Mouse (Mus musculus) megakaryocyte, embryonic 14.5 days (primary cell): ENCODE data around the gene Fam151a. TPM values are rescaled to one million over a fixed set of nuclear protein-coding genes. Genes with fewer than 3 reads are reported as not detected.
"Not testable (repeated sequence)": the region's sequence is repeated elsewhere in the genome, so short reads cannot be mapped to it uniquely, and the experiment has no call there.

Source experiments
- H3K27me3 ChIP-seq: replicated peaks from 2 replicates; pipeline ENCODE3; 2012; ENCODE audit warnings: inconsistent platforms
- H3K36me3 ChIP-seq: replicated peaks from 2 replicates; pipeline ENCODE3; 2012; ENCODE audit warnings: low read length, inconsistent platforms, mixed read lengths
- H3K4me1 ChIP-seq: 2 replicates; pipeline ENCODE4 v1.6.1; 2012; ENCODE audit warnings: inconsistent platforms
- H3K4me3 ChIP-seq: replicated peaks from 2 replicates; pipeline ENCODE3; 2012; ENCODE audit warnings: moderate library complexity, mild to moderate bottlenecking, inconsistent platforms
- H3K9me3 ChIP-seq: 2 replicates; pipeline ENCODE4 v1.6.1; 2012; ENCODE audit warnings: inconsistent platforms
- FLI1 ChIP-seq: IDR thresholded peaks from 2 replicates; pipeline ENCODE4 v1.6.1; 2012; ENCODE audit warnings: low read length, inconsistent platforms, mixed read lengths
- GATA1 ChIP-seq: IDR thresholded peaks from 3 replicates; pipeline ENCODE4 v1.6.1; 2012; ENCODE audit warnings: mixed read lengths, low read length, inconsistent platforms, borderline replicate concordance
- polyA plus RNA-seq: library from polyadenylated mRNA; stranded (reverse); fragments of >175 nt; gene quantifications from 2 replicates; pipeline ENCODE4 v1.2.3, GENCODE M21; 2012; ENCODE audit warnings: low replicate concordance; ENCODE audit not compliant: insufficient read depth

The Fam151a gene
- polyA plus RNA-seq, 1 experiment, result not detected

- no peaks in the 10 kb centered on the region for H3K36me3 ChIP-seq
- H3K27me3 ChIP-seq, result peaks cover 68% of the 10 kb centered on the region
- peaks cover 16% of the 10 kb centered on the region for H3K4me1 ChIP-seq
- H3K9me3 ChIP-seq, result peaks cover 10% of the 10 kb centered on the region; the same call in 1 of the 2 replicates
- no peak overlapping the region for H3K4me3 ChIP-seq
- TF ChIP-seq FLI1 (no peak), GATA1 (no peak)
Measured at GRCm38 (mm10) chr4:106713622-106714021, 20.1 kb upstream of the Fam151a start.

- Histone ChIP-seq H3K36me3 (no peaks in the 10 kb centered on the region), H3K4me3 (no peak overlapping the region), H3K9me3 (no peaks in the 10 kb centered on the region), H3K4me1 (peaks cover 17% of the 10 kb centered on the region), H3K27me3 (peaks cover 42% of the 10 kb centered on the region)
- TF ChIP-seq FLI1, result no peak
- no peak for TF ChIP-seq GATA1
Measured at GRCm38 (mm10) chr4:106720631-106721030, 13.1 kb upstream of the Fam151a start.

GRCm38 (mm10) chr4:106730814-106731213 lies 2.9 kb upstream of the Fam151a start, which contains the start of gene Mroh7:
Mroh7 (minus strand) TSS chr4:106730925.
- Histone ChIP-seq H3K4me3 (no peak within 1 kb of the TSS), H3K36me3 (no peaks in the 10 kb centered on the region), H3K4me1 (peaks cover 10% of the 10 kb centered on the region), H3K9me3 (no peaks in the 10 kb centered on the region), H3K27me3 (peaks cover 74% of the 10 kb centered on the region)
- no peak for TF ChIP-seq FLI1
- TF ChIP-seq GATA1, result no peak

GRCm38 (mm10) chr4:106736884-106737283 lies 3.2 kb downstream of the Fam151a start:
- Histone ChIP-seq H3K27me3 (peaks cover 43% of the 10 kb centered on the region), H3K4me1 (peaks cover 16% of the 10 kb centered on the region)

GRCm38 (mm10) chr4:106737904-106738303 lies 4.2 kb downstream of the Fam151a start:
- Histone ChIP-seq H3K27me3 (peaks cover 38% of the 10 kb centered on the region), H3K9me3 (no peaks in the 10 kb centered on the region), H3K4me3 (no peak overlapping the region), H3K4me1 (peaks cover 23% of the 10 kb centered on the region), H3K36me3 (no peaks in the 10 kb centered on the region)
- TF ChIP-seq FLI1, result no peak
- no peak for TF ChIP-seq GATA1

More at GRCm38 (mm10) chr4:106736884-106737283, 3.2 kb downstream of the Fam151a start:
- H3K36me3 ChIP-seq, H3K9me3 ChIP-seq, H3K4me3 ChIP-seq: not testable (repeated sequence)

GRCm38 (mm10) chr4:106745862-106746261 lies 12.2 kb downstream of the Fam151a start:
- Histone ChIP-seq H3K27me3 (peaks cover 23% of the 10 kb centered on the region), H3K36me3 (peaks cover 34% of the 10 kb centered on the region), H3K4me3 (no peak overlapping the region), H3K4me1 (peaks cover 28% of the 10 kb centered on the region), H3K9me3 (no peaks in the 10 kb centered on the region)
- TF ChIP-seq FLI1 (no peak), GATA1 (no peak)

- TF ChIP-seq FLI1, result no peak
- no peak for TF ChIP-seq GATA1
- Histone ChIP-seq H3K4me3 (no peak overlapping the region), H3K9me3 (no peaks in the 10 kb centered on the region), H3K4me1 (peaks cover 29% of the 10 kb centered on the region), H3K27me3 (peaks cover 23% of the 10 kb centered on the region), H3K36me3 (peaks cover 40% of the 10 kb centered on the region)
Measured at GRCm38 (mm10) chr4:106747001-106747580, 13.4 kb downstream of the Fam151a start.

- H3K36me3 ChIP-seq, result peaks cover 62% of the 10 kb centered on the region
- H3K27me3 ChIP-seq, result peaks cover 10% of the 10 kb centered on the region
- no peaks in the 10 kb centered on the region for H3K9me3 ChIP-seq
- peak overlapping the region; percentile 53 for H3K4me3 ChIP-seq
- peaks cover 23% of the 10 kb centered on the region for H3K4me1 ChIP-seq
- TF ChIP-seq FLI1 (no peak), GATA1 (no peak)
Measured at GRCm38 (mm10) chr4:106749699-106750098, 16.0 kb downstream of the Fam151a start.

- H3K4me1 ChIP-seq, result peaks cover 31% of the 10 kb centered on the region
- H3K36me3 ChIP-seq, result peaks cover 77% of the 10 kb centered on the region
- H3K4me3 ChIP-seq, result no peak overlapping the region
- H3K27me3 ChIP-seq, result peaks cover 8% of the 10 kb centered on the region
- no peaks in the 10 kb centered on the region for H3K9me3 ChIP-seq
- TF ChIP-seq GATA1 (no peak), FLI1 (no peak)
Measured at GRCm38 (mm10) chr4:106751726-106752125, 18.0 kb downstream of the Fam151a start.

- no peak for TF ChIP-seq GATA1
- TF ChIP-seq FLI1, result no peak
- peaks cover 28% of the 10 kb centered on the region for H3K4me1 ChIP-seq
Measured at GRCm38 (mm10) chr4:106764166-106764565, 30.5 kb downstream of the Fam151a start.

More at GRCm38 (mm10) chr4:106764166-106764565, 30.5 kb downstream of the Fam151a start:
- Histone ChIP-seq H3K9me3 (no peaks in the 10 kb centered on the region), H3K27me3 (peaks cover 5% of the 10 kb centered on the region), H3K4me3 (no peak overlapping the region), H3K36me3 (peaks cover 40% of the 10 kb centered on the region)
